Mouse (Mus musculus) embryo, embryonic 9.5 days (tissue): Measurements from ENCODE around the gene Slc22a18.

Source experiments
- DNase-seq: peaks from one replicate; pipeline ENCODE4 v3.0.0-alpha.2; 2017; ENCODE audit errors: extremely low spot score

Slc22a18 gene

DNA sequence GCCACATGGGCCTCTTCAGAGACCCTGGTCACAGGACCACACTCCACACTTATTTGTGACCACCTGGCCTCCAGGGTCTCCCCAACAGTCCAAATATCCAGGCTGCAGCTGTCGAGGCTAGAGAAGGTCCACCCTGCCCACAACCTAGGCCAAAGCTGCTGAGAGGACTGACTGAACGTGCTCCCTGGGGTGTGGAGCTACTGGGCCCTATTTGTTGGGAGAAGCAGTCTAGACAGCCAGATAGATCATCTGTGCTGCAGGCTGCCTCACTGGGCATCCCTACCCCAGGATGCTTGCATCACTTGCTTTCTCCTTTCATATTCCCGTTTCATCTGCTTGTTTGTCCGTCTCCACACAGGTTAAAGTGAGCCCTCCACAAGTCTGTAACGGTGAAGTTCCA lies 11.0 kb upstream of the Slc22a18 start:
- no peak for DNase-seq

GRCm38 (mm10) chr7:143463865-143464415 lies 9.6 kb upstream of the Slc22a18 start:
- peak; percentile 84 for DNase-seq

- DNase-seq, result peak; percentile 74
These were observed 8.6 kb upstream of the Slc22a18 start for GRCm38 (mm10) chr7:143464811-143465560.

GRCm38 (mm10) chr7:143466099-143466677 lies 7.3 kb upstream of the Slc22a18 start:
- peak; percentile 86 for DNase-seq

- peak; percentile 35 for DNase-seq
These were observed 5.8 kb upstream of the Slc22a18 start for GRCm38 (mm10) chr7:143467714-143468113.

- DNase-seq, result peak; percentile 71
These were observed 3.6 kb upstream of the Slc22a18 start for GRCm38 (mm10) chr7:143469946-143470345.

DNA sequence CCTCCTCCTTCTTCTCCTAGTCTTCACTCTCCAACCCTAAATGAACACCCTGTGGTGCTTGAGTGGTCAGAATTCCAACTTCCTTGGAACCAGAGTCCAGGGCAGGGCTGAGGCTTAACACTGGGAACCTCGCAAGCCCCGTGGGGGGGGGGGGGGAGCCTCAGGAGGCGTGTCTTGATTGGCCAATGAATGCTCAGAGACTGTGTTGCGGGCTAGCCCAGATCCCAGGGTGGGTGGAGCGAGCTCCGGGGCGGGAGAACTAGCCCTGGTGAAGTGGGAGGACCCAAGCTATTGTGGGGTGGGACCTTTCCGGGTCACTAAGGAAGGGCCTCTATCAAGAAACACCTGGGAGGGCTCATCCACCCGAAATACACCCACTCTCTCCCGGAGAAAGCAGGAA lies 1.3 kb downstream of the Slc22a18 start:
- DNase-seq, result no peak

- DNase-seq, result no peak
These were observed 2.3 kb downstream of the Slc22a18 start for GRCm38 (mm10) chr7:143475876-143476275.

GRCm38 (mm10) chr7:143476702-143477335 lies 3.3 kb downstream of the Slc22a18 start:
- no peak for DNase-seq

DNA sequence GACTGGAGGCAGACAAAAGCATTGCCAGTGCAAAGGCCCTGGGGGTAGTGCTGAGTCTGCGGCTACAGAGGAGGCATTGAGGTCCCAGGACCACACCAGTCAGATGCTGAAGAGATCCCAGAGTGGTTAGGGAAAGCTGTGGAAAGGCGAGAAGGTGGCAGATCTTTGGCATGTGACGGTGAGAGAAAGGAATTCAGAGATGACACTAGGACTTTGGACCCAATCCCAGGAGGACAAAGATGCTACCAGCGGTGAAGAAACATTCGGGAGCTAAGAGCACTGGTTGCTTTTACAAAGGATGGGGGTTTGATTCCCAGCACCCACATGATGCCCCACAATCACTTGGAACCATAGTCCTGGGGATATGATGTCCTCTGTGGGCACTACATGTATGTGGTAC lies 4.3 kb downstream of the Slc22a18 start:
- DNase-seq, result no peak

DNA sequence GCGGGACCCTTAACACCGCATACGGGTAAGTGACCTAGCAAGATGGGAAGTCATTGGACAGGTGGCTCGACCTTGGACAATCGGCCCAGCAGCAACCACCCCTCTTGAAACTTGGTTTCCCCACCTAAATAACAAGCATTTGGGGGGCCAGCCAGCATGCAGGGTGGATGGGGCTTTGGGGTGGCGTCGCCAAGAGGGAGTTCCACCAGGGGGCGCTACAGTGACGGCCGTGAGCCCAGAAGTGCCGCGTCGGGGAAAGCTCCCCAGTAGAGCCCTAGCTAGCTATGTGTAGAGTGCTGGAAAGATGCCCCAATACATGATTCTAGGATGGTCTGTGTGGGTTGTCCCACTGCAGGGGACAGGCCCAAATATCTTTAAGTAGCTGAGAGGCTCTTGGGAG lies 7.0 kb downstream of the Slc22a18 start:
- no peak for DNase-seq

- DNase-seq, result no peak
These were observed 8.4 kb downstream of the Slc22a18 start for GRCm38 (mm10) chr7:143481806-143482387.

DNA sequence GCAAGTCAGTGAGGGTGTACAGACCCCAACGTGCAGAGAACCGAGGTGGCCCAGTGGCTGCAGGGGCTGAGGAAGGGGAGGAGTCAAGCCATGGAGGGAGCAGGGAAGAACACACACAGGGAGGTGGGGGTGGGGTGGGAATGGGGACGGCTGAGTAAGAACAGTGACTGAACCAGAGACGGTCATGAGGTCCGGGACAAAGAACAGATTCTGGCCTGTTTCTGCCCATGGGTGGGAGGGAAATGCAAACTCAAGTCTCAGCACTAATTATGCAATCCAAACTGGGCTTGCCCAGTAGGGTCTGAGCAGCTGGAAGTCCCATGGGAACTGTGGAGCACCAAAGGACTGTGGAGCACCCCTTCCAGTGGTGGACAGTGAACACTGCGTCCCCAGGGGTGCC lies 9.0 kb downstream of the Slc22a18 start:
- no peak for DNase-seq

DNA sequence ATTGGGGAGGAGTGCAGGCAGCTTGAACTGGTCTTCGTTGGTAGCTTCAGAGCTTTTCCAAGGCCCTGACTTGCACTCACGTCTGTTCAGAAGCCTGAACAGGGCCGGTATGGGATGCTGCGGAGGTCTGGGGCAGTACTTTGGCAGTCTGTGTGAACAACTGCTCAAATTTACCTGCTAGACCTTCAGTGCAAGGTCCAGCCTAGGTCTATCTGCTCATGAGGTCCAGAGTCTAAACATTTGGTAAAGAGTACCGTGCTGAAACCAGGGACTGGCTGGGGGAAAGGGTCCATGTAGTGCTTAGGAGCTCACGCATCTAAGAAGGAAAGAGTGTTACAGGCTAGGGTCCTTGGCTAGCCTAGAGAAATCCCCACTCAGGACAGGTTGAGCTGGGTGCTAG lies 16.2 kb downstream of the Slc22a18 start:
- no peak for DNase-seq

DNA sequence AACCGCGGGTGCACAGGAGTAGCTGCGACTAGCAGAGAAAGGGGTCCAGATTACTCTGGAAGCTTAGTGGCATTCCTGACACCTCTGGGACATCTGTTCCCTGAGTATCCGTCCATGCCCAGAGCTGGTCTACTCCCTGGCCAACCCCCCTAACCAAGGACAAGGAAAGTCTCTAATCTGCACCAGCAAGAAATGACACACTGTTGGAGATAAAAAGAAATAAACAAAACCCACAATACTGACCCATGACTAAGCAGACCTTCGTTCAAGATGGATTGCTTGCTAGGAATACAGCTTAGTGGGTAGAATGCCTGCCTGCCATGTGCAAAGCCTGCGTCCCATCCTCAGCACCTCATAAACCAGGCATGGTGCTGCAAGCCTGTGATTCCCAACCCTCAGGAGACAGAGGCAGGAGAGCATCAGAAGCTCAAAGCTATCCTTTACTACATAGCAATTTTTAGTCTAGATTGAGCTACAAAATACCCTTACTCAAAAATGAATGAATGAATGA lies 20.1 kb downstream of the Slc22a18 start:
- no peak for DNase-seq

GRCm38 (mm10) chr7:143495104-143495961 lies 21.8 kb downstream of the Slc22a18 start:
- no peak for DNase-seq

- no peak for DNase-seq
These were observed 25.0 kb downstream of the Slc22a18 start for GRCm38 (mm10) chr7:143498584-143498983.

GRCm38 (mm10) chr7:143500912-143501311 lies 27.4 kb downstream of the Slc22a18 start:
- no peak for DNase-seq

- DNase-seq, result peak; percentile 51
These were observed 28.3 kb downstream of the Slc22a18 start for GRCm38 (mm10) chr7:143501643-143502417.

DNA sequence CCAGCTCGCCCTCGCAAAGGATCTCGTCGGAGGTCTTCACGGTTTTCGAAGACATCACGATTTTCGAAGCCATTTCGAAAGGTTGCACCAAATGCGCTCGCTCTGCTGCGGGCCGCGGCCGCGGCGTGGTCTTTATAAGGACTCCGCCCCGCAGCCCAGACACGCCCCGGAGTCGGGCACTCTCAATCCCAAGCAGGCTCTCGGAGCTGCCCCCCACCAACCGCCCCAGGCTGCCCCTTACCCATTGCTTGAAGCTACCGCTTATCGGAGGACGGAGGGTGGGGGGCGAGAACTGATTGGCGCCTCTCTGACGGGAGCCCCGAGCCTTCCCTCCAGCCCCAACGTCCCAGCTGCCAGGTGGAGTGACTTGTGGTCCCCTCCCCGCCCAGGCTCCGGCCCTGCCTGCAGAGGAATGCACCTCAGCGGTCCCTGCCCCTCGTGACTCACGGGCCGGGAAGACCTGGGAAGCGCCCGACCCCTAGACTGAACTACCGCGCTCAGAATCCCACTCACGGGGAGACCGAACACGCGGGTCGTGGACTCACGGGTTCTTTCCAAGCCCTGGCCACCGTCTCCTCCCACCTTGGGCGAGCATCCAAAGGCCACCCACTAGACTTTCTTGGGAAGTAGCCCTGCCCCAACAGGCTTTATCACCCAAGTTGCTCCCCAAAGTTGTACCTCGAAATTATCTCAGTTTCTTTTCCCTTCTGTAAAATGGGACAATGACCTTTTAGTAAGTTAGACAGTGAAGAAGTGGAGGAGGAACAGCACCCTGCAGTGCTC lies 29.1 kb downstream of the Slc22a18 start, which contains the start of gene Phlda2:
Gene Phlda2, minus strand, starts transcription at position 733 of the 783 bp plus-strand sequence.
- DNase-seq, result peak; percentile 57
